Mouse (Mus musculus) myocyte (in vitro differentiated cells): Measurements from ENCODE around the gene Samsn1. TPM values are rescaled to one million over a fixed set of nuclear protein-coding genes. Genes with fewer than 3 reads are reported as not detected.
"Not testable (repeated sequence)": the region's sequence is repeated elsewhere in the genome, so short reads cannot be mapped to it uniquely, and the experiment has no call there.

Experiments used
- H3K27me3 ChIP-seq: one replicate; pipeline ENCODE4 v1.6.1; 2011; ENCODE audit not compliant: control insufficient read depth, insufficient read depth, insufficient read length
- H3K36me3 ChIP-seq: one replicate; pipeline ENCODE4 v1.6.1; 2011; ENCODE audit not compliant: control insufficient read depth, insufficient read depth
- H3K4me2 ChIP-seq: one replicate; pipeline ENCODE4 v1.6.1; 2011; ENCODE audit warnings: low read depth, control low read depth
- H3K4me3 ChIP-seq: one replicate; pipeline ENCODE4 v1.5.1; 2011; ENCODE audit warnings: mild to moderate bottlenecking, control low read depth, moderate library complexity
- H3K79me2 ChIP-seq: one replicate; pipeline ENCODE4 v1.6.1; 2011; ENCODE audit not compliant: control insufficient read depth, insufficient read depth
- H3ac ChIP-seq: one replicate; pipeline ENCODE4 v1.6.1; 2011; ENCODE audit not compliant: control insufficient read depth, insufficient read length
- CEBPB ChIP-seq: IDR thresholded peaks from 2 replicates; pipeline ENCODE4 v1.6.1; 2011; ENCODE audit warnings: mild to moderate bottlenecking, moderate library complexity; ENCODE audit not compliant: poor library complexity, insufficient read depth, severe bottlenecking
- E2F4 ChIP-seq: IDR thresholded peaks from one replicate; pipeline ENCODE4 v1.6.1; 2011; ENCODE audit warnings: mild to moderate bottlenecking, control low read depth, moderate library complexity; ENCODE audit not compliant: insufficient read depth
- MAX ChIP-seq: IDR thresholded peaks from one replicate; pipeline ENCODE4 v1.6.1; 2011; ENCODE audit warnings: low read depth, mild to moderate bottlenecking, control low read depth
- MYOD1 ChIP-seq, 3 experiments: IDR thresholded peaks; one replicate each; pipeline ENCODE4 v1.6.1; 2011; ENCODE audit warnings: control low read depth in 2 of 3, low read depth in 2 of 3, mild to moderate bottlenecking in 2 of 3, moderate library complexity in 1 of 3; ENCODE audit not compliant: insufficient read length in 2 of 3, control insufficient read depth in 1 of 3
- MYOG ChIP-seq, 3 experiments: IDR thresholded peaks; one replicate each; pipeline ENCODE4 v1.6.1; 2011; ENCODE audit warnings: control low read depth in 2 of 3, low read depth in 2 of 3, mild to moderate bottlenecking in 2 of 3; ENCODE audit not compliant: insufficient read length in 2 of 3, control insufficient read depth in 1 of 3, insufficient read depth in 1 of 3
- POLR2A ChIP-seq: IDR thresholded peaks from one replicate; pipeline ENCODE4 v1.6.1; 2011; ENCODE audit warnings: low read depth, mild to moderate bottlenecking, control low read depth, moderate library complexity; ENCODE audit not compliant: insufficient read length
- POLR2AphosphoS2 ChIP-seq: IDR thresholded peaks from one replicate; pipeline ENCODE4 v1.6.1; 2011; ENCODE audit warnings: low read depth, control low read depth; ENCODE audit not compliant: insufficient read length
- REST ChIP-seq: IDR thresholded peaks from one replicate; pipeline ENCODE4 v1.6.1; 2011; ENCODE audit warnings: mild to moderate bottlenecking, control low read depth, moderate library complexity; ENCODE audit not compliant: insufficient read depth, insufficient read length
- SRF ChIP-seq: IDR thresholded peaks from one replicate; pipeline ENCODE4 v1.6.1; 2011; ENCODE audit warnings: low read depth; ENCODE audit not compliant: control insufficient read depth, insufficient read length
- TCF12 ChIP-seq: IDR thresholded peaks from one replicate; pipeline ENCODE4 v1.6.1; 2011; ENCODE audit warnings: mild to moderate bottlenecking, control low read depth; ENCODE audit not compliant: poor library complexity, insufficient read depth, severe bottlenecking
- TCF3 ChIP-seq: IDR thresholded peaks from one replicate; pipeline ENCODE4 v1.6.1; 2011; ENCODE audit warnings: low read depth, control low read depth; ENCODE audit not compliant: insufficient read length
- USF1 ChIP-seq: IDR thresholded peaks from one replicate; pipeline ENCODE4 v1.6.1; 2011; ENCODE audit warnings: low read depth, mild to moderate bottlenecking, control low read depth, moderate library complexity
- polyA plus RNA-seq: library from polyadenylated mRNA; unstranded; fragments of >200 nt; fragmentation: generic; extraction: Trizol; gene quantifications from one replicate; pipeline ENCODE4 v1.2.1, GENCODE M21; 2012; ENCODE audit warnings: missing spikeins

Samsn1 gene
- polyA plus RNA-seq, 1 experiment: 0.02 TPM

DNA sequence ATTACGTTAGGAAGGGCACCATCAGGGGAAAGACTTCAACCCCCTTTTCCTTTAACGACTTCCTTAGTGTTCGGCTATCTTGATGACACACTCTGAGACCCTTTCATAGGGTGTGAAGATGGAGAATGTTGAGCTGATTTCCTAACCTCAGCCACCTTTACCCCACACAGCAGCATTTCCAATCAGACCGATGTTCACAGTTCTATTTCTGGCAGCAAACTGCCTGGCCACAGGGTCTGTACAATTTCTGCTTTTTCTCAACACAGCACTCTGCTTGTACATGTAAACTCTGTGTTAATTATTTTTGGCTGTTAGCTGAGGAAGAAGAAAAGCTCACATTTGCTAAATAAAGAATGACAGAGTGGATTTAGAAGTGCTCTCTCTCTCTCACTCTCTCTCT is 190.7 kb downstream of the Samsn1 start:
- TF ChIP-seq REST (no peak), MAX (no peak), CEBPB (no peak), MYOD1 (IDR thresholded peaks at IDR 0.05; ENCODE audit: control insufficient read depth in 1 of 3, insufficient read length in 2 of 3, low read depth in 2 of 3) (no peak), POLR2A (no peak), MYOG (IDR thresholded peaks at IDR 0.05; ENCODE audit: control insufficient read depth in 1 of 3, insufficient read depth in 1 of 3, insufficient read length in 2 of 3, low read depth in 2 of 3) (no peak), TCF12 (no peak), POLR2AphosphoS2 (no peak), USF1 (no peak)
- H3ac ChIP-seq: no peak overlapping the region
- no peak overlapping the region for H3K4me2 ChIP-seq
- no peak overlapping the region for H3K4me3 ChIP-seq
- H3K27me3 ChIP-seq: no peaks in the 10 kb centered on the region
- no peaks in the 10 kb centered on the region for H3K79me2 ChIP-seq
- H3K36me3 ChIP-seq: no peaks in the 10 kb centered on the region

DNA sequence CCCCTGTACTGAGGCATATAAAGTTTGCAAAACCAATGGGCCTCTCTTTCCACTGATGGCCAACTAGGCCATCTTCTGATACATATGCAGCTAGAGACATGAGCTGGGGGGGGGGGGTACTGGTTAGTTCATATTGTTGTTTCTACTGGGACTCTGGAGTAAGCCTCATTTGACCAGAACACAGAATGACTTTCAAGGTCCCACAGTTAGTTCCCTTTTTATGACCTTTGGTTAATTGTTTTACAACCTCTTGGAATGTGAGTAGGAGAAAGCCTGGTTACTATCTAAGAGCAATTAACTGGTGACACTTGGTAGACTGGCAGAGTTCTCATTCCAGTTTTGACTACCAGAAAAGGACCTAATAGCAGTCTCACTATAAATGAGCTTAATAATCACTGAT is 195.1 kb downstream of the Samsn1 start:
- not testable (repeated sequence) for H3K4me3 ChIP-seq, H3K27me3 ChIP-seq, H3ac ChIP-seq, H3K79me2 ChIP-seq, H3K36me3 ChIP-seq, H3K4me2 ChIP-seq

DNA sequence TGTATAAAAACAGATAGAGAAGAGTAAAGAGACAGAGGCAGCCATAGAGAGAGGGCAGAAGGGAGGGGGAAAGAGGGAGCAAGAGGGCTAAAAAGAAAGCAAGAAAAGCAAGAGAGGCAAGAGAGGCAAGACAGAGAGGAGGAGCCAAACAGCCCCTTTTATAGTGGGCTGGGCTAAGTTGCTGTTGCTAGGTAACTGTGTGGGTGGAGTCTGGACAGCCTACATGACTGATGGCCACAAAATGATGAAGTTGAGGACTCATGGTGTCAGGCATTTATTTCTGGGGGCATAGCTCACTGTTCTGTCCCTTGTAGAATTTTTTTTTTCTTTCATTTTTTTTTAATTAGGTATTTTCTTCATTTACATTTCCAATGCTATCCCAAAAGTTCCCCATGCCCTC is 195.6 kb downstream of the Samsn1 start:
- Histone ChIP-seq H3K79me2 (no peaks in the 10 kb centered on the region), H3K4me3 (no peak overlapping the region), H3K27me3 (no peaks in the 10 kb centered on the region), H3K4me2 (no peak overlapping the region), H3ac (no peak overlapping the region), H3K36me3 (no peaks in the 10 kb centered on the region)
- TF ChIP-seq TCF3 (no peak), MYOD1 (IDR thresholded peaks at IDR 0.05; ENCODE audit: control insufficient read depth in 1 of 3, insufficient read length in 2 of 3, low read depth in 2 of 3) (no peak), MAX (no peak), SRF (no peak), E2F4 (no peak), POLR2AphosphoS2 (no peak), TCF12 (no peak)

DNA sequence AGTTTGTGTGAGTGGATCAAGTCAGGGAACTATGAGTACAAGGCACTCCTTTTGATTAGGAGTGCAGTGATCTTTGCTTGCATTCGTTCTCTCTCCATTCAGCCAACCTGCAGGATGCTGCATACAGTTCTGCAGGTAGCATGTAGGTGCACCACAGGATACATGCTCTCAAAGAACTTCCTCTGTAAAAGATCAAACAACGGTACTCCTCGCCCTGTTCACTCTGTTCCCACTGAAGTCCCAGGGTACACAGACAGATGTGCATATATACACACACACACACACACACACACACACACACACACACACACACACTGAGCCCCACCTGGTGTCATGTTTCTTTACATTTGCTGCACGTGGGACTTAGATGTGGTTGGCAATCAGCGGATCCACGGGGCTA is 198.9 kb downstream of the Samsn1 start:
- H3K36me3 ChIP-seq: no peaks in the 10 kb centered on the region
- H3K79me2 ChIP-seq: no peaks in the 10 kb centered on the region
- H3K4me3 ChIP-seq: no peak overlapping the region
- H3ac ChIP-seq: no peak overlapping the region
- H3K27me3 ChIP-seq: no peaks in the 10 kb centered on the region
- H3K4me2 ChIP-seq: no peak overlapping the region
- TF ChIP-seq CEBPB (no peak), REST (no peak), TCF12 (no peak), TCF3 (no peak), SRF (no peak), MYOD1 (IDR thresholded peaks at IDR 0.05; ENCODE audit: control insufficient read depth in 1 of 3, insufficient read length in 2 of 3, low read depth in 2 of 3) (no peak), POLR2AphosphoS2 (no peak), MYOG (IDR thresholded peaks at IDR 0.05; ENCODE audit: control insufficient read depth in 1 of 3, insufficient read depth in 1 of 3, insufficient read length in 2 of 3, low read depth in 2 of 3) (no peak), POLR2A (no peak)

DNA sequence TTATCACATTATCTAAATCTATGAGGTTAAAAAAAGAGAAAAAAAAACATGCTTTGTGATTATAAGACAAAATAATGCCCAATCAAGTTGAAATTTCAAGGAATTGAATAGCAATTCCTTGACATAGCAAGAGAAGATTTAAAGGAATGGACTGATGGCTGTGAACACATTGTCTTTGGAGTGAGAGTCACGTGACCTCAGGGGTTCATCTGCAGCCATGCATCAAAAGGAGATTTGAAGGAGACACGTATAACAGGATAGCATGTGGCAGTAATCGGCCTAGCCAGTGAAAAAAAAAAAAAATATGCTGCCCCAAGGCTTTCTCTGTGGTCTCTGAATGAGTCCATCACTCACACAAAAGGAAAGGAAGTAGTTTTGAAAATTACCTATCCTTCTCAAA is 201.1 kb downstream of the Samsn1 start:
- Histone ChIP-seq H3K79me2 (no peaks in the 10 kb centered on the region), H3K36me3 (no peaks in the 10 kb centered on the region), H3K4me3 (no peak overlapping the region), H3K27me3 (no peaks in the 10 kb centered on the region), H3ac (no peak overlapping the region), H3K4me2 (no peak overlapping the region)
- no peak for TF ChIP-seq E2F4
- TF ChIP-seq USF1: peak; percentile 43
- no peak for TF ChIP-seq TCF12
